ENCODE assay signal across 12 mouse cellular contexts in the genomic region with DNA sequence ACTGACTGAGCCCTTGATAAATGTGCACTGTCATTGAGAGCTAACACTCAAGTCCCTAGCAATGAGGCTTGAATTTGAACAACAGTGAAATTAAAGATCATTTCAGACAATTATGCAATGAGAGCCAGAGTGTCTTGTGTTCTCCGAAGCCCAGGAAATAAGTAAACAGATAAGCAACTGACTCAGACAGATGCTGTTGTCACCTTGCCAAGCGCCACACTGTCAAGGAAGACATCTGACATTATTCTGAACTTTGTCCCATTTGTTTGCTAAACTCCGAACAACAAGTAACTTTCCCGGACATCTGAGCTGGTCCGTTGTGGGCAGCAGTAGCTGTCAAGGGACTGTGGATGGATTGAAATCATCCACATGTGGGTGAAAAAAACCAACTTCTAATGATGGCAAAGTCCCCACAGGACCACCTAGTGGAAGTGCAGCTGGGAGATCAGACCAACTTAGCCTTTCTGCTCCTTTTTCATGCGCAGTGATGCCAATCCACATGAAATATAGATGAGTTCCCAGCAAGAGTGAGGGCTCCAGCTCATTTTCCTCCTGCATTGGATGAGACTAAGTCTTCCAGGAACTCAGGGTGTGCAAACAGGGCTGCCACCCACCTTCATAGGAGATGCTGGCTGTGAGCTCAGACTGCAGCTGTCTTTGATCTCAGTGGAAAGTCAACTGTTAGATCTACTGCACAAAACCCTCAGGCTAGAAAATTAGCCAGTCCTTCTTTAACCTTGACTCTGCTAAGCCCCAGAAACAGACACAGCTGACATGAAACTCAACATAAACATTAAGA.
DNase-seq lines count a peak whose midpoint lies in the region; ATAC-seq lines count a peak whose summit lies in the region.
"Had no signal": no experiment of that assay in that cellular context is flagged by ENCODE, and none has a peak within 500 bp of the region (broad histone marks: within the 10 kb centered on the region; RNA-seq: fewer than 3 reads in every experiment).

No protein-coding gene starts in this region.

- ATAC-seq in lung, embryonic 16.5 days (ENCODE audit: low read depth), result peak; percentile 89
- ATAC-seq: hindbrain, embryonic 16.5 days; liver, embryonic 12.5 days had no signal

- H3K9me3 ChIP-seq in heart, embryonic 10.5 days, result no peaks in the 10 kb centered on the region
- H3K9me3 ChIP-seq in lung, embryonic 16.5 days (ENCODE audit: control insufficient read depth, low read length), result no peaks in the 10 kb centered on the region
- H3K9me3 ChIP-seq: embryonic facial prominence, embryonic 10.5 days; liver, embryonic 12.5 days had no signal

- no peaks in the 10 kb centered on the region for H3K27me3 ChIP-seq in heart, embryonic 10.5 days (ENCODE audit: insufficient read depth, poor library complexity, severe bottlenecking)
- H3K27me3 ChIP-seq in lung, embryonic 16.5 days (ENCODE audit: control insufficient read depth, insufficient read depth, low read depth, low read length), result no peaks in the 10 kb centered on the region
- H3K27me3 ChIP-seq: liver, embryonic 12.5 days had no signal

- H3K4me2 ChIP-seq in lung, embryonic 16.5 days (ENCODE audit: low read depth, low read length), result no peak overlapping the region
- H3K4me2 ChIP-seq: liver, embryonic 12.5 days had no signal

- WGBS in heart, embryonic 10.5 days, result 68% methylated on average over 6 of the region's 6 CpGs
- WGBS in lung, embryonic 16.5 days, result 19% methylated on average over 6 of the region's 6 CpGs

- peak; percentile 67 to 73 for DNase-seq in heart, adult 18-20 months
- no peak for DNase-seq in heart, embryonic 10.5 days (ENCODE audit: low spot score)
- peak; percentile 25 for DNase-seq in right cerebral cortex, adult 18-20 months
- DNase-seq in right cerebral cortex, postnatal 10 days (ENCODE audit: low spot score in 2 of 2), result no peak
- DNase-seq in cerebellum, postnatal 14 days, result no peak
- DNase-seq in left cerebral cortex, adult 18-20 months (ENCODE audit: low spot score in 2 of 2), result no peak
- no peak for DNase-seq in layer of hippocampus, adult 11-12 months (ENCODE audit: low spot score)
- DNase-seq: adrenal gland, adult 8-10 months had no signal

- H3K4me3 ChIP-seq in heart, embryonic 10.5 days, result no peak overlapping the region
- no peak overlapping the region for H3K4me3 ChIP-seq in lung, embryonic 16.5 days (ENCODE audit: low read length)
- H3K4me3 ChIP-seq: embryonic facial prominence, embryonic 10.5 days; liver, embryonic 12.5 days had no signal

- no peaks in the 10 kb centered on the region for H3K36me3 ChIP-seq in heart, embryonic 10.5 days
- no peaks in the 10 kb centered on the region for H3K36me3 ChIP-seq in lung, embryonic 16.5 days (ENCODE audit: control insufficient read depth, insufficient read depth, low read length)
- H3K36me3 ChIP-seq: embryonic facial prominence, embryonic 10.5 days; liver, embryonic 12.5 days had no signal

- no peak overlapping the region for H3K9ac ChIP-seq in lung, embryonic 16.5 days (ENCODE audit: low read length)
- H3K9ac ChIP-seq: liver, embryonic 12.5 days had no signal

- no peaks in the 10 kb centered on the region for H3K4me1 ChIP-seq in heart, embryonic 10.5 days
- H3K4me1 ChIP-seq in lung, embryonic 16.5 days (replicated peaks; ENCODE audit: control insufficient read depth, insufficient read depth, low read length), result no peaks in the 10 kb centered on the region; the same call in 1 of the 2 replicates
- H3K4me1 ChIP-seq: liver, embryonic 12.5 days had no signal

- no peak overlapping the region for H3K27ac ChIP-seq in heart, embryonic 10.5 days
- 0 out of 2 replicates have a peak overlapping the region, but pooled peaks have one; percentile 25 for H3K27ac ChIP-seq in lung, embryonic 16.5 days (ENCODE audit: low read length)
- H3K27ac ChIP-seq: embryonic facial prominence, embryonic 10.5 days; liver, embryonic 12.5 days had no signal

Comparison
In these comparisons a context has a peak if more than half of its experiments do, and no peak if none do; other contexts are left out.
1. DNase-seq: peak in heart, adult 18-20 months (2 of 2) and right cerebral cortex, adult 18-20 months (single experiment); none in heart, embryonic 10.5 days (single experiment), right cerebral cortex, postnatal 10 days (0 of 2), cerebellum, postnatal 14 days (0 of 2), left cerebral cortex, adult 18-20 months (0 of 2) and layer of hippocampus, adult 11-12 months (single experiment).